Mouse (Mus musculus) ES-Bruce4 (cell line): ENCODE results near the gene Olfr532.

Source experiments
- EP300 ChIP-seq: IDR thresholded peaks from 2 replicates; pipeline ENCODE4 v1.6.1; 2011; ENCODE audit warnings: low read depth, low read length; ENCODE audit not compliant: insufficient read depth
- POLR2A ChIP-seq: IDR thresholded peaks from one replicate; pipeline ENCODE4 v1.8.1; 2011; ENCODE audit warnings: low read length; ENCODE audit not compliant: insufficient read depth

- TF ChIP-seq POLR2A (no peak), EP300 (no peak)
These were observed 47.1 kb downstream of the Olfr532 start for GRCm38 (mm10) chr7:140374300-140374699.
